22 mouse cellular contexts compared by ENCODE assay signal in genomic region chr1:74843090-74843489, GRCm38 (mm10).
"Had no signal": no experiment of that assay in that cellular context is flagged by ENCODE, and none has a peak within 500 bp of the region (broad histone marks: within the 10 kb centered on the region; RNA-seq: fewer than 3 reads in every experiment).

No protein-coding gene starts in this region.

- DNase-seq: heart, postnatal 10 days; heart, postnatal 14 days; heart, postnatal 36 days; heart, postnatal 4 days; kidney, adult 11 months; kidney, adult 18-20 months; kidney, adult 2 months; kidney, adult 8-10 months; kidney, adult 9 months; kidney, postnatal 10 days; kidney, postnatal 14 days; kidney, postnatal 25 days; kidney, postnatal 36 days; kidney, postnatal 4 days; layer of hippocampus, adult 9-11 months; layer of hippocampus, postnatal 36 days had no signal

- ATAC-seq: hindbrain, embryonic 16.5 days; hindbrain, postnatal 0 days; inflammation-experienced regulatory T-cells, adult 6 months; intestine, embryonic 15.5 days; intestine, embryonic 16.5 days; intestine, postnatal 0 days had no signal
